Mouse (Mus musculus) lung, postnatal 10 days (tissue): ENCODE measurements around the gene Cnpy2.
A peak's percentile ranks its signal among the peaks of the same experiment; 100 is the strongest.

Experiments used
- DNase-seq: peaks from one replicate; pipeline ENCODE4 v3.0.0; 2021

The Cnpy2 gene

GRCm38 (mm10) chr10:128369218-128369543 is 46.9 kb downstream of the Cnpy2 start:
- DNase-seq = no peak

- no peak for DNase-seq
These were observed 47.3 kb downstream of the Cnpy2 start for GRCm38 (mm10) chr10:128369599-128369998.

- DNase-seq = no peak
These were observed 47.8 kb downstream of the Cnpy2 start for GRCm38 (mm10) chr10:128370021-128370420.

- DNase-seq = no peak
These were observed 48.3 kb downstream of the Cnpy2 start for GRCm38 (mm10) chr10:128370601-128371000.

- no peak for DNase-seq
These were observed 49.9 kb downstream of the Cnpy2 start for GRCm38 (mm10) chr10:128372142-128372541.

GRCm38 (mm10) chr10:128372989-128373748 is 50.9 kb downstream of the Cnpy2 start:
- no peak for DNase-seq

GRCm38 (mm10) chr10:128374393-128374792 is 52.1 kb downstream of the Cnpy2 start:
- DNase-seq = no peak

- DNase-seq = no peak
These were observed 53.8 kb downstream of the Cnpy2 start for GRCm38 (mm10) chr10:128376099-128376454.

GRCm38 (mm10) chr10:128376455-128377211 is 54.4 kb downstream of the Cnpy2 start, which contains the start of gene Ankrd52:
TSS of gene Ankrd52 (plus strand) at chr10:128377115.
- peak; percentile 89 for DNase-seq
